Mouse (Mus musculus) cerebellum, postnatal 25 days (tissue): Measurements from ENCODE around the gene Ggps1.
A peak's percentile ranks its signal among the peaks of the same experiment; 100 is the strongest.

Experiments
- DNase-seq, 2 experiments: peaks; one replicate each; pipeline ENCODE4 v3.0.0; 2021; ENCODE audit warnings: mixed read lengths in 2 of 2

The Ggps1 gene

DNA sequence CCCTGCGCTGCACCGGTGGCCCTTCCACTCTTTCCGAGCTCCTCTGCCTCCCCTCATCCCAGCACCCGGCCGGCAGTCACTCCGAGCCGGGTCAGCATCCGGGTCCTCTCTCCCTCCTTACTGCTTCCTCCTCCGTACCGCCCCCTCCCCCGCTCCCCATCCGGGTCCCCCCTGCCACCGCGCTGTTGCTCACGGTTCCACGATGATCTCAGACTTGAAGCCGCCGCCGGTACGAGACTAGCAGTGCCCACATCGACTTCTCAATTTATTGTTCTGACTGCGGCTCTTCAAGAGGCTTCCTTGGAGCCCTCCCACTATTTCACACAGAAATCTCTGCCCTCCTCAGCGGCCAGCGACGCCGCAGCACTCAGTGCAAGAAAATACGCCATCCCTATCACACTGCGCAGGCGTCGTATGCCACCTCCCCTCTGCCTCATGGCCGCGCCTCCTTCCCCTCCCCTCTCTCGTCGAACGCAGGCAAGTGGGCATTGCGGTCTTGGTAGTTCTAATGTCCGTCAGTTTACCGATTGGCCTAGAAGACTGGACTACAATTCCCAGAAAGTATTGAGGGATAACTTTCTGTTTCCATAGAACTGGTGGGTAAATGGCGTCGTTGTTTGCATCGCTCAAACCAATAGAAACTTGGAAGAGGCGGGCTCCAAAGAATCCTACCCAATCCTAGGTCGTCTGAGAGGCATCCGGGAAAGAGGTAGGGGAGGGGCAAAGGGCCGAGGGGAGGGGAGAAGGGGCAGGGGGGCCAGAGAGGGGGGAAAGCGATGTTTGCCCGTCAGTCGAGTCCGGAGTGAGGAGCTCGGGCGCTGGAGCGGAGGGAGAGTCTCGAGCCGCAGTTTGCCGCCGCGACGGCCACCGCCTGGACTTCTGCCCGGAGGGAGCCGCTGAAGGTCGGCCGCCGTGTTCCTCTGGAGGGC is at the start of gene Ggps1, which contains the start of gene Arid4b:
Gene Ggps1, minus strand, starts transcription at position 476 of the 929 bp plus-strand sequence.
Gene Arid4b, plus strand, starts transcription at position 220 of the 929 bp plus-strand sequence.
- DNase-seq: peak; percentile 94 to 95

DNA sequence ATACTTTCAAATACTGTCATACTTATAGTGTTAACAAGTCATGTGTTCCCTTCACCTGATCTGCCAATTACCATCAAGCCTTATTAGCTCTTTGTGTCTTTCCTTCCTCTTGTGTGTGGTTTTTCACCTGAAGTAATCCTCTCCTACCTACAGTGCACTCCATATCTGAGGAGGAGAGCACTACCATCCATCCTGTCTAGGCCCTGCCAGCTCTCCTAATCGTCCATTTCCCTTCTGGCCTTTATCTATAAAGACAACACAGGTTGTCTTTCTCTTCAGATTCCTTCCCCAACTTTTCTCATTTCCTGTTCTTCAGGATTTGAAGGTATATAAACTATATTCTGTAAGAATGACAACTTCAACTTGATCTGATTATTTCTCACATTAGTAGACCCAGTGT is 47.9 kb upstream of the Ggps1 start:
- DNase-seq: no peak

DNA sequence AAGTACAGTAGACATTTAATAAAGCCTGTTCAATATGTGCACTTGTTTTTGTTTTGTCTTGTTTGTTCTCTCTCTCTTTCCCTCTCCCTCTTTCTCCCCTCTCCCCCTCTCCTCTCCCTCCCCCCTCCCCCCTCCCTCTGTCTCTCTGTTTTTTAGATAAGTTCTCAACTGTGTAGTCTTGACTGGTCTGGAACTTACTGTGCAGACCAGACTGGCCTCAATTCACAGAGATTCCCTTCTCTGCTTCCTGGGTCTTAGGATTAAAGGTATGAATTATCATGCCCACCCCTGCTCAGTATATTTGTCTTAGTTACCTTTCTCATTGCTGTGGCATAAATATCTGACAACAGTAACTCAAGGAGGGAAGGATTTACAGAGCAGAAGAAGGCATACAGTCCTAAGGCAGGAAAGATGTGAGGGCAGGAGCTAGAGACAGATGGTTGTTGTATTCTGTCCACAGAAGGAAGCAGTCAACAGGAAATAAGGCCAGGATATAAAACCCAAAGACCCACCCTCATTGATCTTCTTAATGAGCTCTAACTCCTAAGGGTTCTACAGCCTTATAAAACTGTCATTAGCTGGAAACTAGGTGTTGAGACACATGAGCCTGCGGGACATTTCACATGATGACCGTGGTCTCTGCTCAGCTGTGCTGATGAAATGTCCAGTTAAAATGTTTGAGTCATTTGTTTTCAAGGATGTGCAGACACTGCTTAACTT is 47.0 kb upstream of the Ggps1 start:
- DNase-seq: no peak

DNA sequence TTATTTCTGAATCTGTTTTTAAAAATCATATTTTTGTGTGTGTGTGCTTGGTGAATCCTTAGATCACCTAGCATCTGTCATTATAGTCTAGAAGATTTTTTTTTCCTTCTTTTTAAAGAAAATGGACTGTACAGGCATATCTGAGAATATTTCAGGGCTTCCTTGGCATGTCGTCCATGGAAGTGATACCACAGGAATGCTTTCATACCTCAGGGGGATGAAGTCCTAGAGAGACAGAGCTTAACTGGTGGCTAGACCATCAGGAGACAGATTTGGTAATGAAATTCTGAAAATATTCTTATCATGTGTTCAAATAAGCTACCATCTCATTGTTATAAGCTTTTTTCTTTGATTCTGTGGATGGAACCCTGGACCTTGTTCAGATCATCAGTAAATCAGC is 39.7 kb upstream of the Ggps1 start:
- DNase-seq: no peak

DNA sequence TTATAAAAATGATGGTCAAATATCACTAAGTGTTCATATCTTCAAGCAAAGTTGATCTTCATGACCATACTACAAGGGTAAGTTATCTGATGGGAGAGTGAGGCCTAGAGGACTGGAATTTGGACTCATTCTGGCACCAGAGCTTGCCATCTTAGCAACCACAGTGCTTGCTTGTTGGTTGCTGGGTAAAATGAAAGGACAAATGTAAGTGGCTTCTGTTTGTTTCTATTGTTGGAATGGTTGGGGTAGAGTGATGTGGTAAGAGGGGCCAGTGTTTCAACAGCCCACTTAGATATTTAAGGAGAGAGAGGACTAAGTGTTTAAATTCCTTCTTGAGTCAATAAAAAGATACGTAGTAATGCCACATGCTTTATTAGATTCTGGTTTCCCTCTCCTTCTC is 25.4 kb upstream of the Ggps1 start:
- no peak for DNase-seq

DNA sequence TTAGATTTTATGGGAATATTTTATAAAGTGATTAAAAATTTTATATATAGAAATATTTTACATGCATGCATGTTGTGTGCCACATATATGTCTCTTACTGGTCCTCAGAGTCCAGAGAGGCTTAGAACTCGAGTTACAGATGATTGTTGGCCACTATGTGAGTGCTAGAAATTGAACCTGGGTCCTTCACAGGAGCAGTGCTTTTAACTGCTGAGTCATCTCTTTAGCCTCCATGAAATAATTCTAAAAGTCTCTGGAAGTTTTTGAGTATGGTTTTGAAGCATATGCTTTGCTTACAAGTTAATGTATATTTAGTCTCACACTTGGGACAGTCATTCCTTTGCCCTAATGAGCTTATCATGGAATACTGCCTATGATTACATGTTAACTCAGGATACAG is 12.0 kb upstream of the Ggps1 start:
- DNase-seq: no peak

DNA sequence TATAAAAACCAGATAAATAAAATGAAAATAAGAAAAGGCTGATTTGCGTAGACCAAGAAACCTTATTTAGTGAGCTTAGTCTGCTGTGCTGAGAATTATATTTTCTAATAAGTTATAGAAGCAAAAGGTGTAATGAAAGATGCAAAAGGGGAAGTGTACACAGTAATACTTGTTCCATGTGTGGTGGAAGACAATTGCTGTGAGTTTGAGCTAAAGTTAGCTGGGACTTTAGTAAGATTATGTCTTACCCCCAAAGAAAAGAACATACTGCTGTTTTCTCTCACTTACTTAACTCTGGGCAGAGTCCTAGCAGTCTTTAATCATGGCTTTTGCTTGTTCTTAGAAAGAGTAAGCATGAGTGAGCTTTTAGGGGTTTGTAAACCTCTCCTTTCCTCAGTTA is 11.1 kb upstream of the Ggps1 start:
- DNase-seq: no peak

DNA sequence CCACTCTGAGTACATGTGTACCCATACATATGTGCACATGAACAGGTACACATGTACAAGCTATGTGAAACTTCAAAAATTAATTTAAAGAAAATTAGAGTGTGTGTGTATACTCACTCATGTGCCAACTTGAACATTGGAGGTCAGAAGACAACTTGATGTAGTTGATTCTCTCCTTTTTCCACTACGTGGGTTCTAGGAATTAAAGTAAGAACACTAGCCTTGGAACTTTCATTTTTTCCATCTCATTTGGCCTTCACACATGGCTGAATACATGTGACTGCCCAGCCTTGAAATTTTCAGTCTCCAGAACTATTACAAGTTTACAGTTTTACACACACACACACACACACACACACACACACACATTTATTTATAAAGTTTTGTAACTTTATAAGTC is 6.0 kb upstream of the Ggps1 start:
- DNase-seq: no peak

DNA sequence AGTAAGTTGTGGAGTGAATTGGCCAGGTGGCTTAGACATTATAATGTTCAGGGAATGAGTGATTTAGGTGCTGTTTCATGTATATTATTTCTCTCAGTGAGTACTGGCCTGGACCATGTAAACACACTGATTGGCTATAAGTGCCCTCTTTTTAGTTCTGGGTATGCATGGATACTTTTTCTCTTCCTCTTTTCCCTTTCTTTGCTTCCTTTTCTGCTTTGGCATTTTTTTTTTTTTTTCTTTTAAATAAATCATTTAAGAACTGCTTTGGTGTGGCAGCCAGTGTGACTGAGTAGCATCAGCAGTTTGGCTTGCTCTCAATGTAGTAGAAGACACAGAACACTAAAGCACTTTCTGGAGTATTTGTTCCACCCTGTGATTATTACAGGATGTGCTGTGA is 4.7 kb upstream of the Ggps1 start:
- DNase-seq: no peak

DNA sequence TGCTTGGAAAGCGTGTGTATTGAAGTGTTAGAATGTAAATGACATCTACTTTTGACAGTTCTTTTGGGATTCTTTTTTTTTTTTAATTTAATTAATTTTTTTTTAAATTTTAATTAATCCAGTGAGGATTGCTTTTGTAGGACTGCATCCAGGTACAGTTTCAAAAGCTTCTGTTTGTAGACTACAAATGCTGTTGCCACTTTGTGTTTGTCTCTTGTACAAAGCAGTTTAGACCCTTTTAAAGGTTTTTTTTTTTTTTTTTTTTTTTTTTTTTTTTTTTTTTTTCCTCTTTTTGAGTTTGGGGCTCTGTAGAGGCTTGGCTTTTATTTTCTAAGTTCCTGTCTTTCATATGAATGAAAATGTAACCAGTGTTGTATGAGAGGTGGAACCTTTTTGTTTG is 2.4 kb upstream of the Ggps1 start:
- DNase-seq: no peak

DNA sequence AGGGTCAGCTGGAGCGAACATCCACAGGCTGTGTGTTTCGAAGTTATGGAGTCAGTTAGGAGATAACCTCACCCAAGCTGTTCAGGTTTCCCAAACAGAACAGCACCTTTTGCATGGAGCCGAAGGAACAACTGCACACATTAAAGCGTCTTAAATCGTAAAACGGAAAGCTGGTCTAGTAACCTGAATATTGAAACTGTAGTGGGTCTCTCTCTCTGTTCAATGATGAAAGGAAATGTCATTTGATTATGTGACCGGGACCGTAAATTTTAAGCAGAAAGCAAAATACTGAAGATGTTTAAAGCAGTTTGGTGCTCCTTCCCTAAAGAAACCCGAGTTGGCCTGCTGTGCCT is 1.7 kb upstream of the Ggps1 start:
- DNase-seq: no peak

DNA sequence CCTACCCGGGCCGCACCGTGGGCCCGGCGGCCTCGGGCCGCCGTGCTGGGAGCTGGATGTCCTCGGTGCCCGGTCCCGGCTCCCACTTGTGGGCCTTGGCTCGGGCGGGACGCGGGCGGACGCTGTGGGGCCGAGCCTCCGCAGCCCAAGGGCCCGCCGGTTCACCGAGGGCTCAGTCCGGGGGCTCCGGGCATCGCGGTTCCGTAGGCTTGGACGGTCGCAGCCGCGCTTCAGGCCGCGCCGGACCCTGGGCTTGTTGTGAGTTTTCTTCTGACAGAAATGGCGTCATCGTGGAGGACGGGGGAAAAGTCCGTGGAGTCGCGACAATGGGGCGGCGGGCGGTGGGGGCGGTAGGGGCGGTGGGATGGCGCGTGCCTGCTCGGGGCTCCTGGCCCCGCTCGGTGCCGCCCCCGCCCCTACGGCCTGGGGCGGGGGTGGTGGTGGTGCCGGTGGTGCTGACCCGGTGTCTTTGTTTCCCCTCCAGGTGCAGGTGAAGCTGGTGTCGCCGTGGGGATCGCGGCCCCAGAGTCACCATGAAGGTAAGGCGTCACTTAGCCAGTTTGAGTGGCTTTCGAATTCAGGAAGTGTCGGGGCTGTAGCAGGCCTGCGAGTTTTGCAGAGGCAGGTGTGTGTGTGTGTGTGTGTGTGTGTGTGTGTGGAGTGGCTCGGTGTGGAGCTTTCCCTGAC is 1.2 kb upstream of the Ggps1 start:
- DNase-seq: peak; percentile 53 to 71

DNA sequence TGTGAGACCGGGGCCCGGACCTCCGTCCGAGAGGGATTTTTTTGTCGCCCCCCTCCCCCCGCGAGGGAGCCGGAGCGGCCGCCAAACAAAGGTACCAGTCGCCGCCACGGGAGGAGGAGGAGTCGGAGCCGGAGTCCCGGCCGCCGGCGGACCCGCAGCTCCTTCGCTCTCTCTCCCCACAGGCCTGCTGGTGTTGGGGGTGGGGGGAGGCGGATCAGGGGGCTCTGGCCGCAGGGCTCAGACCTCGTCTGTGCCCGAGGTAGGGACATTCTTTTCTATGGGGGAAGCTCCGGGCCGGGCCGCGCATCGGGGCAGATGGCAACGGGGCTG is 619 bp upstream of the Ggps1 start:
- DNase-seq: no peak

DNA sequence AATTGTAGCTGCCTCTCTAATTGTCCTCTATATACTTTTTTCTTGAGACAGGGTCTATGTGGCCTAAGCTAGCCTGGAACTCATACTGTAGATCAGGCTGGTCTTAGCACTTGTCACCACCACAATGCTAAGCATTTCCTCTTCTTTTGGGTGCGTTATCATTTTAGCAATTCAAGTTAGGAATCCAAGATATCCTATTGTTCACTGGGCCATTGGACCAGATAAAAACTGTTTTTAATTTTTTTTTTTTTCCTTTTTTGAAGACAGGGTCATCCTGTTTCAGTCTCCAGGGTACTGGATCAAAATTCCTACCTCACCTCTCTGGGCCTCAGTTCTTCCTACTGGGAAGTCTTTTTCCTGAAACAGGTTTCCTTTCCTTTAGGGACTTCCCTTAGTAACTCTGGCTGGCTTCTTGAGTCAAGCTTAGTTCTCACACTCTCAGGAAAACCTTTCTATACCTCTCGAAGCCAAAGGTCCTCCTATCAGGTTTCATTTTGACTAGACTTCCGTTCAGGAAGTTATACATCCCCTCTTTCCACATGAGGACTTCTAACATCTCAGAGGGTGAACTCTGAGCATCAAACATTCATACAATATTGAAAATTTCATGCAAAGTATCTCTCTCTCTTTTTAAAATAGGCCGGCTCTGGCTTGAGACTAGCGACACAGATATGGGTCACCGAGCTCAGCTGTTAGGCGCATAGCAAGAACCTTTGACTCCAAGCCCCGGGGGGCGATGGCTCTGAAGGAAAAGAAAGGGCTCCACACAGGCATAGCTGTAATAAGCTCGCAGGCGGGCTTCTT is 877 bp downstream of the Ggps1 start:
- no peak for DNase-seq

DNA sequence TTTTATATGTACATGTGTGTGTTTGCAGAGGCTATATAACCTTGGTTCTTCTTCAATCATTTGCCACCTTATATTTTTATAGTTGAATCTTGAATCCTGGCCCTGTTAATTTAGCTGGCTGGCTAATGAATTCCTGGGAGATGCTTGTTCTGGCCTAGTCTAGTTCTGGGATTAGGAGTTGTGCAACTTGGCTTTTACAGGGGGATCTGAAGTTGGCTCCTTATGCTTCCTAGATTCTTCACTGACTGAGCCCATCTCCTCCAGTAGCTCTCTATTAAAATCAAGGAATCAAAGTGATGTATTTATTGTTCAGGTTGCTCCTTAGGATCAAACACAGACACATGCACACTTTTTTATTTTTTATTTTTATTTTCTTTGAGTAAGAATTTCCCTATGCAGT is 3.7 kb downstream of the Ggps1 start:
- no peak for DNase-seq

DNA sequence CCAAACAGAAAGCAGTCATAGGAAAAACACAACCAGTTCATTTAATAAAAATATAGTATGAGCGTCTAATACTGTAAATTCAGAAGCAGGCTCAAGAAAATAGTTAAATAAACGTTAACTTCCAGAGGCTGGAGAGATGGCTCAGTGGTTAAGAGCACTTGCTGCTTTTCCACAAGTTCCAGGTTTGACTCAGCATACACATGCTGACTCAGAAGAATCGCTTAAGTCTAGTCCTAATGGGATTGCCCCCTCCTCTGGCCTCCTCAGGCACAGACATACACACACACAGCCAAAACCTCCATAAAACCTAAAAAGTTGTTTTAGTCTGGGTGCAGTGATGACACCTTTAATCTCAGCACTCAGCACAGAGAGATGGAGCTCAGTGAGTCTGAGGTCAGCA is 6.5 kb downstream of the Ggps1 start:
- DNase-seq: no peak

DNA sequence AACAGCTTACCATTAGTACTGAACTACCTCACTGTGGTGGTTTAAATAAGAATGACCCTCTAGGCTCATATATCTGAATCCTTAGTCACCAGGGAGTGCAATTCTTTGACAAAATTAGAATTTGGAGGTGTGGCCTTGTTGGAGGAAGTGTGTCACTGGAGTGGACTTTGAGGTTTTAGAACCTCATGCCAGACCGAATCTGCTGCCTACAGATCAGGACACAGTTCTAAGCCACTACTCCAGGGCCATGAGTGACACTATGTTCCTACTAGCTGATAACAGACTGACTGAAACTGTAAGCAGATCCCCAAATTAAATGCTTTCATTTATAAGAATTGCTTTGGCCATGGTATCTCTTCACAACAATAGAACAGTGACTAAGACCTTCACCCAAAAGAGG is 13.4 kb downstream of the Ggps1 start:
- no peak for DNase-seq

DNA sequence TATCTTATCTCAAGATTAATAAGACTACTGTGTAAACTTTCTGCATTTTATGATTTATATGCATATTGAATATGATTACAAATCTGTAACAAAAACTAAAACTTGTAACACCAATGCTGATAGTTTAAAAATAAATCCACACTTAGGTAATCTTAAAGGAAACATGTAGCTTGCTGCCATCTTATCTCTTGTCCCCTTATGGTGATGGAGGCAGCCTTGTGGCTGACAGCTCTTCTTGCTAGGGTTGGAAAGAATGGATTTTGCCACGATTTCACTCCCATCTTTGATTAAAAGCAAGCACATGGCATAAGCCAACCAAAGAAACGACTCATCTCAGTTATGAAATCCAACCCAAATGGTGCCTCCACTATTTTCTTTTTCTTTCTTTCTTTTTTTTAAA is 18.8 kb downstream of the Ggps1 start:
- DNase-seq: no peak

DNA sequence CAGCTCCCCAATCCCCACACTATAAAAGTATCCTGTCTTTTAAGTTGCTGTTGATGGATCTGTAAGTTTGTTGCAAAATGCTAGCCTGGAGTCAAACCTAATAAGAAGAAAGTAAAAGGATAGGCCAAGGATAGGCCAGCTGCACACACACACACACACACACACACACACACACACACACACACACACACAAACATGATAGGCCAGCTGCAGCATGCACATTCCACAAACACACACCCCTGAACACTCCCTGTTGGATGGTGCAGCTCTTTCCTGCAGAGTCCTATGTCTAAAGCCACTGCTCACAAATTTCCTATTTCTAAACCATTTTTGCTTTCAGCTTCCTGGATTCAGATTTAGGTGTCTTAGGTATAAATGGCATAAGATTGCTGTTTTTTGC is 19.4 kb downstream of the Ggps1 start:
- DNase-seq: no peak

DNA sequence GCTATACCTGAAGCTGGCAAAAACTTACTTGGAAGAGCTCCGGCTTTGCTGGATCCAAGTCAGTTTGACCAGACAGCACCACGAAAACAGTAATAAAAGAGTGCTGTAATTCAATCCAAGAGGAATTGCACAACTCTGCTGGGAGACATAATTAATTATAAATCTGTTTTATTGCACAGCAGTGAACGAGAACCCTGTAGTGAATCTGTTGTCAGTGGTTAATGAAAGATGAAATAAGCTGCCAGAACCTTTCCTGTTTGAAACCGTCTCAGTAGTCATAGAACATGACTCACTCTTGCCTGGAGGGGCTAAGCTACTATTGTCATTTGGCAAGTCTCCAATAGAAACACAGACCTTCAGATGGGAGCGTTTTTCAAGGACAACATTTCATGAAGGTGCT is 23.1 kb downstream of the Ggps1 start:
- DNase-seq: no peak

DNA sequence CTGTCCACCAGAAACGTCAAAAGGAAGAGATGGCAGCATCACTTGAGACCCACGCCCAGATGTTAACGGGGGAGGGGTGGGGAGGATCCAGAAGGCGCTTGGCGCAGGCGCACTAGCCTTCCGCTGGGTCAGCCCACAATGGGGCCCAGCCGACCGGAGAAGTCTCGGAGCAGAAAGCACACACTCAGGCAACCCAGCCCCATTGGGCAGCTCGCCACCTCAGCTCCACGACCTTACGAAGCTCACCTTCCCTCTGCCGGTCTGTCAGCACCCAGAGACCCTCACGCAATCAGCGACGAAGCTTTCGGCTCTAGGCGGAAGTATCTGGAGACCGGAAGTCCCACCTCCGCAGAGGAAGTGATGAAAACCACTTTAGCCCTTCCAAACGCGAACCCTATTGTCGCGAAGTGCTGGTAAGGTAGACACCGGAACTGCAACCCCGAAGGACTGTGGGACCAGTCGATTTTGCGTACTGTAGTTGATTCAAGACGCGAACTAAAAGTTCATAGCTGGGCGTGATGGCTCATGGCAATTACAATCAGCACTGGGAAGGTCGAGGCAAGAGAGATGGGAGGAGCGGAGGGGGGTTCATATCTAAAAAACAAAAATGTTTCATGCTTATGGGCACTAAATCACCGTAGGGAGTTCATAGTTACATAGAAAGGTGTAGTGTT is 23.9 kb downstream of the Ggps1 start, which contains the start of gene Tbce:
Gene Tbce, minus strand, starts transcription at position 347 of the 674 bp plus-strand sequence.
- DNase-seq: peak; percentile 91 to 92

DNA sequence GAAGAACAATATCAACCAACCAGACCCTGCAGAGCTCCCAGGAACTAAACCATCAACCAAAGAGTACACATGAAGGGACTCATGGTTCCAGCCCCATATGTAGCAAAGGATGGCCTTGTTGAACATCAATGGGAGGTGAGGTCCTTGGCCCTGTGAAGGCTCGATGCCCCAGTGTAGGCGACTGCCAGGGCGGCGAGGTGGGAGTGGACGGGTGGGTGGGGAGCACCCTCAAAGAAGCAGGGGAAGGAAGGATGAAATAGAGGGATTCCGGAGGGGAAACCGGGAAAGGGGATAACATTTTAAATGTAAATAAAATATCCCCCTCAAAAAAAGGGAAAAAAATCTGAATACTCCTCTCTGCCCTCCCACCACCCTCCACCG is 24.4 kb downstream of the Ggps1 start:
- no peak for DNase-seq
